Mouse (Mus musculus) limb, embryonic 13.5 days (tissue): ENCODE results near the gene Mrpl4. TPM values are rescaled to one million over a fixed set of nuclear protein-coding genes. Genes with fewer than 3 reads are reported as not detected.

Source experiments
- ATAC-seq: fragments of 200-750 bp; cut with Nextera tagmentation; 2 replicates; pipeline ENCODE4 v1.8.0; 2017; ENCODE audit warnings: low read depth, moderate number of reproducible peaks, moderate TSS enrichment; ENCODE audit not compliant: low FRiP score
- H3K27ac ChIP-seq: fragments of 300-500 bp; sonication (generic); 2 replicates; pipeline ENCODE4 v1.5.1; 2015; ENCODE audit warnings: inconsistent platforms, mild to moderate bottlenecking, moderate library complexity
- H3K27me3 ChIP-seq: fragments of 300-500 bp; sonication (generic); 2 replicates; pipeline ENCODE4 v1.6.1; 2015; ENCODE audit warnings: mild to moderate bottlenecking, inconsistent platforms
- H3K36me3 ChIP-seq: fragments of 300-500 bp; sonication (generic); 2 replicates; pipeline ENCODE4 v1.6.1; 2015; ENCODE audit warnings: inconsistent platforms, mild to moderate bottlenecking, moderate library complexity
- H3K4me1 ChIP-seq: fragments of 300-500 bp; sonication (generic); 2 replicates; pipeline ENCODE4 v1.6.1; 2015; ENCODE audit warnings: inconsistent platforms
- H3K4me2 ChIP-seq: fragments of 300-500 bp; sonication (generic); replicated peaks from 2 replicates; pipeline ENCODE4 v1.6.1; 2015; ENCODE audit warnings: inconsistent platforms, mild to moderate bottlenecking, moderate library complexity
- H3K4me3 ChIP-seq: fragments of 300-500 bp; sonication (generic); 2 replicates; pipeline ENCODE4 v1.5.1; 2015; ENCODE audit warnings: moderate library complexity, mild to moderate bottlenecking, inconsistent platforms
- H3K9ac ChIP-seq: fragments of 300-500 bp; sonication (generic); 2 replicates; pipeline ENCODE4 v1.6.1; 2015; ENCODE audit warnings: mild to moderate bottlenecking, inconsistent platforms
- H3K9me3 ChIP-seq: fragments of 300-500 bp; sonication (generic); 2 replicates; pipeline ENCODE4 v1.6.1; 2016; ENCODE audit warnings: inconsistent platforms
- WGBS: fragments of 180-500 bp; shearing (Covaris S2); methylation state at CpG from one replicate; pipeline ENCODE4 v1.1.7; 2015; 5-methylcytosine and 5-hydroxymethylcytosine counted together
- polyA plus RNA-seq: library from polyadenylated mRNA; unstranded; fragments of >200 nt; fragmentation: Nextera tagmentation; extraction: Ambion mirVana; gene quantifications from 2 replicates; pipeline ENCODE4 v1.2.1, GENCODE M21; 2015

Gene Mrpl4
- polyA plus RNA-seq, 1 experiment from 2014 or later = 133 TPM

DNA sequence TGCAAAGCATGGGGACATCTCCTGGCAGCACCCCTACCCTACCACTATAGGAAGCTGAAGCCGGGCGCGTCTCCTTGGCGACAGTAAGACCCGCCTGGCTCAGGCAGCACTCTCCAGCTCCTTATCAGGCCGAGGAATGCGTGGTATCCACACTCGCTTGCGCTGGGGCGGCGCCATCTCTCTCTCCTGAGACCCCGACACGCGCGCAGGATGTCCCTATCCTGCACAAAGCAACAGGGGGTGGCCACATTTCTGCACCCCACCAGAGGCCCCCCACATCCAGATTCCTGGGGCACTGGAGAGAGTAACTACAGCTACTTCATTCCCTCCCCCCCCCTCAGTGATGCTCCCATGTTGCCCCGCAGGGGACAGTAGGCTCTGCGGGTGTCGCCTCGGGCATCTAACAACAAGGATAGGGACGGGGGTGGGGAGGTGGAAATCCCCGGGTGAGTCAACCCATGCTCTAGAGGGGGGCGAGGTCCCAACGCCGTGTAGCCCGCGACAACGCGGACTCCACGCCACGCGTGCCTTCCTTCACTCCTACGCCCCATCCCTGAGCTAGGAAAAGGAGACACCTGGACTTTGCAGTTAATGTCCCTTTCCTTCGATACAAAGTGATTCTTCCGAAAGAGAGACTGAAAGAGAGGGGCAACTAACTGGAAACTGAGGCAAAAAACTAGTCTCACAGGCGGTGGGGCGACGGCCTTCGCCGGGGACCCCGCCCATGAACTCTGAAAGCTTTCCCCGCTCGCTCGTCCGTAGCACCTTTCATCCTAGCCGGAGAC lies 26.9 kb upstream of the Mrpl4 start:
- Histone ChIP-seq H3K27ac (peak overlapping the region; percentile 99), H3K4me2 (peak overlapping the region; percentile 95), H3K36me3 (peaks cover 5% of the 10 kb centered on the region), H3K9ac (peak overlapping the region; percentile 96), H3K9me3 (no peaks in the 10 kb centered on the region), H3K27me3 (no peaks in the 10 kb centered on the region), H3K4me3 (peak overlapping the region; percentile 83), H3K4me1 (peaks cover 56% of the 10 kb centered on the region)
- ATAC-seq = no peak
- WGBS = under 1% methylated on average over 45 of the region's 45 CpGs

GRCm38 (mm10) chr9:20976216-20976960 lies 26.1 kb upstream of the Mrpl4 start, which contains the start of gene S1pr2:
TSS of gene S1pr2 (minus strand) at chr9:20976781.
- H3K9me3 ChIP-seq = no peaks in the 10 kb centered on the region
- no peaks in the 10 kb centered on the region for H3K27me3 ChIP-seq
- H3K4me1 ChIP-seq = peaks cover 49% of the 10 kb centered on the region
- H3K36me3 ChIP-seq = no peaks in the 10 kb centered on the region
- H3K4me3 ChIP-seq = peak within 1 kb of the TSS; percentile 83
- H3K27ac ChIP-seq = peak within 1 kb of the TSS; percentile 99
- ATAC-seq = peak; percentile 80
- under 1% methylated on average over 42 of the region's 47 CpGs for WGBS
- H3K4me2 ChIP-seq = peak within 1 kb of the TSS; percentile 95
- H3K9ac ChIP-seq = peak within 1 kb of the TSS; percentile 96

GRCm38 (mm10) chr9:20976961-20977689 lies 25.4 kb upstream of the Mrpl4 start:
- H3K9me3 ChIP-seq = no peaks in the 10 kb centered on the region
- H3K27me3 ChIP-seq = no peaks in the 10 kb centered on the region
- ATAC-seq = peak; percentile 1; the same call in 1 of the 2 replicates
- H3K4me3 ChIP-seq = peak overlapping the region; percentile 83
- no peaks in the 10 kb centered on the region for H3K36me3 ChIP-seq
- H3K9ac ChIP-seq = no peak overlapping the region
- H3K4me2 ChIP-seq = peak overlapping the region; percentile 95
- peaks cover 41% of the 10 kb centered on the region for H3K4me1 ChIP-seq
- under 1% methylated on average over 4 of the region's 4 CpGs for WGBS
- H3K27ac ChIP-seq = peak overlapping the region; percentile 99

DNA sequence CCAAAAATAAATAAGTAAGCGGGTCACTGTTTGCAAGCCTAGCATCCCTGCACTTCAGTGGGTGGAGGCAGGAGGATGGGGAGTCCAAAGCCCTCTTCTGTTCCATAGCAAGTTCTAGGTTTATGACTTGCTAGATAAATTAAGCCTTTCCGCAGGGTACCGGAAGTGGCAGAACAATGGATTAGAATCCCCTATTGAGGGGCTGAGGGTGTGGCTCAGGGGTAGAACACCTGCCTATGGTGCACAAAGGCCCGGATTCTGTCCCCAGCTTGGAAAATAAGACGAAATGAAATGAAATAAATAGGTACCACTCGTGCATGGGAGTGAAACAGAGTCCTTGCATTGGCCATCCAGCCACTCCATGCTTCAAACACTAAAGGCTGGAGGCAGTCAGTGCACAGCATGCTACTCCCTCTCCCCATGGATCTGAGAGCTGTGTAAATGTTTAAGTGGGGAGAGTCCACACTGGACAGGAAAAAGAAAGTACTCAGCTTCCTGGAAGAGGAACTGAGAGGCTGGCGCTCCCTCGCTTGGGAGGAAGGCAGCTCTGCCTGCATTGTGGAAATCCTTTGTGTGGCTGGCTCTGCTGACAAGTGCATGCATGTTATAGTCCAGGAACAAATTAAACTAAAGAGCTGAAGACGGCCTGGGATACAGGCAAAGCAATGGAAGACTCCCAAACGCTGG lies 24.0 kb upstream of the Mrpl4 start:
- Histone ChIP-seq H3K9me3 (no peaks in the 10 kb centered on the region), H3K4me3 (no peak overlapping the region), H3K27ac (peak overlapping the region; percentile 17; the same call in 1 of the 2 replicates), H3K9ac (no peak overlapping the region), H3K27me3 (no peaks in the 10 kb centered on the region), H3K36me3 (no peaks in the 10 kb centered on the region), H3K4me1 (peaks cover 33% of the 10 kb centered on the region), H3K4me2 (no peak overlapping the region)
- ATAC-seq = no peak
- 62% methylated on average over 10 of the region's 10 CpGs for WGBS

DNA sequence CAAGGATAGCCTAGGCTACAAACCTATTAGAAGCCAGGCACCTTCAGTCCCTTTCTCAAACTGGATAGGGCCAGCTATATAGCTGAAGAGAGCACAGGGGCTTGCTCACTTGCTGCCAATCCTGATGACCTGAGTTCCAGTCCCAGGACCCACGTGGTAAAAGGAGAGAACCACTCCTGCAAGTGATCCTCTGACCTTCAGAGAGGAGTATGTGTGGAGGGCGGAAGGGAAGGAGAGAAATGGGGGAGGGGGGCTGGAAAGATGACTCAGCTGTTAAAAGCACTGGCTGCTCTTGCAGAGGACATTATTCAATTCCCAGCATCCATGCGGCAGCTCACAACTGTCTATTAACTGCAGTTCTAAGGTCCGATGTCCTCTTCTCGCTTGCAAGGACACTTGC lies 23.4 kb upstream of the Mrpl4 start:
- Histone ChIP-seq H3K27ac (no peak overlapping the region), H3K27me3 (no peaks in the 10 kb centered on the region), H3K9me3 (no peaks in the 10 kb centered on the region), H3K4me3 (no peak overlapping the region), H3K4me1 (peaks cover 27% of the 10 kb centered on the region), H3K9ac (no peak overlapping the region), H3K36me3 (no peaks in the 10 kb centered on the region), H3K4me2 (no peak overlapping the region)
- no peak for ATAC-seq
- 65% methylated on average over 5 of the region's 5 CpGs for WGBS

DNA sequence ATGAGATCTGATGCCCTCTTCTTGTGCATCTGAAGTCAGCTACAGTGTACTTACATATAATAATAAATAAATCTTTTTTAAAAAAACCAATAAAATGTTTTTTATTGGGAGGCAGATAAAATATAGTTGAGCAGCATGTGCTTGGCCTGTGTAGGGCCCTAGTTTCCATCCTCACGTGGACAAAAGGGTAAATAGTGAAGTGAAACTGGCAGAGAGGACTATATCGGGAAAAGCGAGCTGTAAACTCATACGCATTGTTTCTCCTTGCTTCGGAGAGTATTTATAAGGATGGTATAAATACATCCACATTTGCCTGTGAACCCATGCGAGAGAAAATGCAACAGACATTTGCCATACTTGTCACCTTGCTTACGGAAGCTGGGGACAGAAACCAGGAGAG lies 22.8 kb upstream of the Mrpl4 start:
- Histone ChIP-seq H3K4me1 (peaks cover 21% of the 10 kb centered on the region), H3K4me3 (no peak overlapping the region), H3K9ac (no peak overlapping the region), H3K4me2 (no peak overlapping the region), H3K36me3 (no peaks in the 10 kb centered on the region), H3K27ac (no peak overlapping the region), H3K9me3 (no peaks in the 10 kb centered on the region), H3K27me3 (no peaks in the 10 kb centered on the region)
- ATAC-seq = no peak
- WGBS = 86% methylated on average over 7 of the region's 7 CpGs

DNA sequence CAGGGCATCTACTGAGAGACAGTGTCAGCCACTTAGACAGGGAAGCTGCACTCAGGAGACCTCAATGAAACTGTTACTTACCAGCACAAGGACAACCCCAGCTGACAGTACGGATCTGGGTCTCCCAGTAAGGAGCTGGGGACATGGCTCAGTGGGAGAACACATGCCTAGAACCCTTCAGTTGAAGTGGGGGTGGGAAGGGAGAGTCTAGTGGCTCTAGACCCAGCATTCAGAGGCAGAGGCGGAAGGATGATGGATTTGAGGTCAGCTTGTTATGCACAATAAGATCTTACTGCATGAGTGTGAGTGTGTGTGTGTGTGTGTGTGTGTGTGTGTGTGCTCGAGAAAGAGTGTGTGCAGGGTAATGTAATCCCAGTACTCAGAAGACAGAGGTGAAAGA lies 20.4 kb upstream of the Mrpl4 start:
- Histone ChIP-seq H3K36me3 (no peaks in the 10 kb centered on the region), H3K9me3 (no peaks in the 10 kb centered on the region), H3K9ac (no peak overlapping the region), H3K4me2 (no peak overlapping the region), H3K27me3 (no peaks in the 10 kb centered on the region), H3K4me3 (no peak overlapping the region), H3K4me1 (peaks cover 19% of the 10 kb centered on the region), H3K27ac (no peak overlapping the region)
- WGBS = 66% methylated on average over 3 of the region's 3 CpGs
- ATAC-seq = no peak

GRCm38 (mm10) chr9:20983169-20983568 lies 19.4 kb upstream of the Mrpl4 start:
- Histone ChIP-seq H3K27me3 (no peaks in the 10 kb centered on the region), H3K4me1 (peaks cover 25% of the 10 kb centered on the region), H3K4me2 (no peak overlapping the region), H3K9ac (no peak overlapping the region), H3K9me3 (no peaks in the 10 kb centered on the region), H3K27ac (no peak overlapping the region), H3K36me3 (no peaks in the 10 kb centered on the region), H3K4me3 (no peak overlapping the region)
- no peak for ATAC-seq
- WGBS = 52% methylated on average over 5 of the region's 5 CpGs

DNA sequence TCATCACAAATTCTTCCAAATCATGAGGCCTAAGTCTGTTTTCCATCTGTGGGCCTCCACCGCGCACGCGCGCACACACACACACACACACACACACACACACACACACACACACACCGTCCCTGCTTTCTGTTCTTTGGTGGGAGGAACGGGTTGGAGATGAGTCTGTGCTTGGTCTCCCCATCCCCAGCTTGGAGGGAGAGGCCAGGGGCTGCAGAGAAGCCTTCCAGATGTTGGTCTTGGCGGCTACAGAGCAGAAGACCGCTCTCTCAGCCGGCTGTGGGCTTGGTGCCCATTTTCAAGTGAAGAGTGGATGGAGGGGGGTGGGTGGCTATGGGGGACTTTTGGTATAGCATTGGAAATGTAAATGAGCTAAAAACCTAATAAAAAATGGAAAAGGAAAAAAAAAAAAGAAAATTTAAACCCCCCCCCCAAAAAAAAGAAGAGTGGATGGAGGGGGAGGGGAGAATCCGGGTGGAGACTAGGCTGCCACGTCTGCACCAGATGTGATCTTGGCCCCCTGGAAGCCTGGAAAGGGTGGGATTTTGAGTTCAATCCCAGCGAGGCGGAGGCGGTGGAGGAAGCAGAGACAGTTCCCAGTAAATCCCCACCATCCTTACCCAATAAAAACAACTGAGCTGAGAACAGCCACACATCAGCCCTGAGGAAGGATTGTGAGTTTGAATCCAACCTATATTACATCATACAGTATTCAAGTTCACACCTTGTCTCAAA lies 15.4 kb upstream of the Mrpl4 start:
- Histone ChIP-seq H3K27ac (peak overlapping the region; percentile 70; the same call in 1 of the 2 replicates), H3K4me2 (0 out of 2 replicates have a peak overlapping the region, but pooled peaks have one; percentile 0), H3K4me1 (peaks cover 38% of the 10 kb centered on the region), H3K9me3 (no peaks in the 10 kb centered on the region), H3K9ac (no peak overlapping the region), H3K27me3 (no peaks in the 10 kb centered on the region), H3K36me3 (no peaks in the 10 kb centered on the region), H3K4me3 (no peak overlapping the region)
- ATAC-seq = peak; percentile 82
- WGBS = 49% methylated on average over 15 of the region's 15 CpGs

DNA sequence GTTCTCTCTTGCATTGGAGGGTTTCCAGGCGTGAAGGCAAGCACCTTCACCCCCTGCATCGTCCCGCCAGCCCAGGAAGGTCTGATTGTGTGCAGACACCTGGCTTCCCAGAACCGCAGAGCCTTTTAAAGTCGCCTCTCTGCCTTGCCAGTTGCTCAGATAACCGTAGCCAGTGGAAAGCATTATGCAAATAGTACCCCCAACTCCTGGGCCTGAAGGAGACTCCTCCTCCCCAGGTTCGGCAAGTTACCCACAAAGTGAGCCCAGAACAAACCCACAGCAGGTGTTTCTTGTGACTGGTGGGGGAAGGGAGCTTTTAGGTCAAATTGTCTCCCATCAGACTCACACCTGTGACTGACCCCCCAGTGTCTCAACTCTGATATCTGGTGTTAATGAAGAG lies 14.6 kb upstream of the Mrpl4 start:
- Histone ChIP-seq H3K4me3 (no peak overlapping the region), H3K9me3 (no peaks in the 10 kb centered on the region), H3K27me3 (no peaks in the 10 kb centered on the region), H3K36me3 (no peaks in the 10 kb centered on the region), H3K4me1 (peaks cover 41% of the 10 kb centered on the region), H3K4me2 (no peak overlapping the region), H3K9ac (no peak overlapping the region), H3K27ac (no peak overlapping the region)
- WGBS = 18% methylated on average over 7 of the region's 7 CpGs
- no peak for ATAC-seq

- H3K9ac ChIP-seq = no peak overlapping the region
- peak overlapping the region; percentile 66; the same call in 1 of the 2 replicates for H3K27ac ChIP-seq
- peak overlapping the region; percentile 44 for H3K4me2 ChIP-seq
- ATAC-seq = peak; percentile 64; the same call in 1 of the 2 replicates
- H3K9me3 ChIP-seq = no peaks in the 10 kb centered on the region
- 5% methylated on average over 10 of the region's 10 CpGs for WGBS
- no peaks in the 10 kb centered on the region for H3K27me3 ChIP-seq
- H3K4me3 ChIP-seq = no peak overlapping the region
- H3K4me1 ChIP-seq = peaks cover 44% of the 10 kb centered on the region
- no peaks in the 10 kb centered on the region for H3K36me3 ChIP-seq
Observed at GRCm38 (mm10) chr9:20990861-20991260, 11.7 kb upstream of the Mrpl4 start.
